Mouse (Mus musculus): ENCODE results near the gene Ptgis. TPM values are rescaled to one million over a fixed set of nuclear protein-coding genes. Genes with fewer than 3 reads are reported as not detected.

Ptgis gene
- polyA plus RNA-seq, 1 experiment from 2014 or later, result 18.6 TPM

GRCm38 (mm10) chr2:167277026-167277425, 36.6 kb upstream of the Ptgis start:
- H3K27me3 ChIP-seq (ENCODE audit: insufficient read depth, low read length), result no peaks in the 10 kb centered on the region
- DNase-seq, result no peak
- ATAC-seq (ENCODE audit: insufficient read depth), result no peak
- no peak overlapping the region for H3K27ac ChIP-seq (ENCODE audit: low read depth)
- H3K4me2 ChIP-seq, result no peak overlapping the region
- no peaks in the 10 kb centered on the region for H3K4me1 ChIP-seq (ENCODE audit: insufficient read depth)
- H3K36me3 ChIP-seq (ENCODE audit: insufficient read depth), result no peaks in the 10 kb centered on the region
- no peak overlapping the region for H3K9ac ChIP-seq
- no peak overlapping the region for H3K4me3 ChIP-seq (ENCODE audit: low read depth, low read length)
- no peaks in the 10 kb centered on the region for H3K9me3 ChIP-seq (ENCODE audit: low read depth, low read length)
- WGBS, result 66% methylated on average over 13 of the region's 13 CpGs
- no peak for TF ChIP-seq CTCF (IDR thresholded peaks at IDR 0.05; ENCODE audit: low read depth)

- H3K9me3 ChIP-seq (ENCODE audit: low read depth, low read length), result no peaks in the 10 kb centered on the region
- ATAC-seq (ENCODE audit: insufficient read depth), result no peak
- WGBS, result 84% methylated on average over 10 of the region's 10 CpGs
Measured at GRCm38 (mm10) chr2:167275856-167276255, 35.5 kb upstream of the Ptgis start.

GRCm38 (mm10) chr2:167274713-167275465, 34.5 kb upstream of the Ptgis start:
- no peaks in the 10 kb centered on the region for H3K4me1 ChIP-seq (ENCODE audit: insufficient read depth)
- H3K27me3 ChIP-seq (ENCODE audit: insufficient read depth, low read length), result no peaks in the 10 kb centered on the region
- no peak for ATAC-seq (ENCODE audit: insufficient read depth)
- H3K9me3 ChIP-seq (ENCODE audit: low read depth, low read length), result no peaks in the 10 kb centered on the region
- no peak overlapping the region for H3K4me2 ChIP-seq
- no peak overlapping the region for H3K4me3 ChIP-seq (ENCODE audit: low read depth, low read length)
- no peak overlapping the region for H3K9ac ChIP-seq
- no peak for DNase-seq
- no peak overlapping the region for H3K27ac ChIP-seq (ENCODE audit: low read depth)
- TF ChIP-seq CTCF (IDR thresholded peaks at IDR 0.05; ENCODE audit: low read depth), result no peak
- 54% methylated on average over 10 of the region's 10 CpGs for WGBS
- H3K36me3 ChIP-seq (ENCODE audit: insufficient read depth), result no peaks in the 10 kb centered on the region

More at GRCm38 (mm10) chr2:167275856-167276255, 35.5 kb upstream of the Ptgis start:
- H3K27ac ChIP-seq (ENCODE audit: low read depth), result no peak overlapping the region
- H3K4me2 ChIP-seq, result no peak overlapping the region
- TF ChIP-seq CTCF (IDR thresholded peaks at IDR 0.05; ENCODE audit: low read depth), result no peak
- no peaks in the 10 kb centered on the region for H3K27me3 ChIP-seq (ENCODE audit: insufficient read depth, low read length)
- no peaks in the 10 kb centered on the region for H3K36me3 ChIP-seq (ENCODE audit: insufficient read depth)
- no peak overlapping the region for H3K4me3 ChIP-seq (ENCODE audit: low read depth, low read length)
- no peak overlapping the region for H3K9ac ChIP-seq
- H3K4me1 ChIP-seq (ENCODE audit: insufficient read depth), result no peaks in the 10 kb centered on the region
- DNase-seq, result no peak

GRCm38 (mm10) chr2:167273206-167273740, 32.9 kb upstream of the Ptgis start:
- ATAC-seq (ENCODE audit: insufficient read depth) (no peak), DNase-seq (no peak)
- 72% methylated on average over 13 of the region's 13 CpGs for WGBS
- H3K9me3 ChIP-seq (ENCODE audit: low read depth, low read length), result no peaks in the 10 kb centered on the region
- H3K27me3 ChIP-seq (ENCODE audit: insufficient read depth, low read length), result no peaks in the 10 kb centered on the region
- no peak overlapping the region for H3K4me3 ChIP-seq (ENCODE audit: low read depth, low read length)
- H3K27ac ChIP-seq (ENCODE audit: low read depth), result no peak overlapping the region
- H3K4me1 ChIP-seq (ENCODE audit: insufficient read depth), result no peaks in the 10 kb centered on the region
- H3K36me3 ChIP-seq (ENCODE audit: insufficient read depth), result no peaks in the 10 kb centered on the region
- no peak for TF ChIP-seq CTCF (IDR thresholded peaks at IDR 0.05; ENCODE audit: low read depth)
- H3K9ac ChIP-seq, result no peak overlapping the region
- H3K4me2 ChIP-seq, result no peak overlapping the region

GRCm38 (mm10) chr2:167272706-167273105, 32.3 kb upstream of the Ptgis start:
- H3K27ac ChIP-seq (ENCODE audit: low read depth), result no peak overlapping the region
- H3K27me3 ChIP-seq (ENCODE audit: insufficient read depth, low read length), result no peaks in the 10 kb centered on the region
- ATAC-seq (ENCODE audit: insufficient read depth), result no peak
- no peaks in the 10 kb centered on the region for H3K4me1 ChIP-seq (ENCODE audit: insufficient read depth)
- H3K9me3 ChIP-seq (ENCODE audit: low read depth, low read length), result no peaks in the 10 kb centered on the region
- 84% methylated on average over 3 of the region's 3 CpGs for WGBS
- no peak overlapping the region for H3K9ac ChIP-seq
- H3K36me3 ChIP-seq (ENCODE audit: insufficient read depth), result no peaks in the 10 kb centered on the region
- no peak for TF ChIP-seq CTCF (IDR thresholded peaks at IDR 0.05; ENCODE audit: low read depth)
- no peak overlapping the region for H3K4me2 ChIP-seq
- no peak for DNase-seq
- H3K4me3 ChIP-seq (ENCODE audit: low read depth, low read length), result no peak overlapping the region

GRCm38 (mm10) chr2:167271121-167271521, 30.7 kb upstream of the Ptgis start:
- ATAC-seq (ENCODE audit: insufficient read depth), result no peak
- 81% methylated on average over 9 of the region's 9 CpGs for WGBS

GRCm38 (mm10) chr2:167270496-167270895, 30.1 kb upstream of the Ptgis start:
- TF ChIP-seq CTCF (IDR thresholded peaks at IDR 0.05; ENCODE audit: low read depth), result no peak
- Histone ChIP-seq H3K9me3 (ENCODE audit: low read depth, low read length) (no peaks in the 10 kb centered on the region), H3K9ac (no peak overlapping the region), H3K4me1 (ENCODE audit: insufficient read depth) (no peaks in the 10 kb centered on the region), H3K4me2 (no peak overlapping the region), H3K27me3 (ENCODE audit: insufficient read depth, low read length) (no peaks in the 10 kb centered on the region), H3K4me3 (ENCODE audit: low read depth, low read length) (no peak overlapping the region), H3K36me3 (ENCODE audit: insufficient read depth) (no peaks in the 10 kb centered on the region), H3K27ac (ENCODE audit: low read depth) (no peak overlapping the region)
- WGBS, result 68% methylated on average over 3 of the region's 3 CpGs
- no peak for ATAC-seq (ENCODE audit: insufficient read depth)
- DNase-seq, result no peak

More at GRCm38 (mm10) chr2:167271121-167271521, 30.7 kb upstream of the Ptgis start:
- H3K27me3 ChIP-seq (ENCODE audit: insufficient read depth, low read length), result no peaks in the 10 kb centered on the region
- no peak for TF ChIP-seq CTCF (IDR thresholded peaks at IDR 0.05; ENCODE audit: low read depth)
- H3K4me3 ChIP-seq (ENCODE audit: low read depth, low read length), result no peak overlapping the region
- no peak overlapping the region for H3K4me2 ChIP-seq
- no peak for DNase-seq
- H3K9me3 ChIP-seq (ENCODE audit: low read depth, low read length), result no peaks in the 10 kb centered on the region
- H3K36me3 ChIP-seq (ENCODE audit: insufficient read depth), result no peaks in the 10 kb centered on the region
- no peak overlapping the region for H3K27ac ChIP-seq (ENCODE audit: low read depth)
- no peaks in the 10 kb centered on the region for H3K4me1 ChIP-seq (ENCODE audit: insufficient read depth)
- H3K9ac ChIP-seq, result no peak overlapping the region

All from lung, embryonic 14.5 days (tissue).